Mouse (Mus musculus): ENCODE measurements around the gene Ccdc47. TPM values are rescaled to one million over a fixed set of nuclear protein-coding genes. Genes with fewer than 3 reads are reported as not detected.

Gene Ccdc47
- polyA plus RNA-seq, 1 experiment = 16.9 TPM

GRCm38 (mm10) chr11:106179711-106180448 lies 36.3 kb downstream of the Ccdc47 start:
- H3K36me3 ChIP-seq (ENCODE audit: control insufficient read depth, insufficient read depth, low read length) = no peaks in the 10 kb centered on the region
- H3K27me3 ChIP-seq (ENCODE audit: control insufficient read depth, insufficient read depth, low read length) = no peaks in the 10 kb centered on the region
- DNase-seq = no peak
- H3K4me3 ChIP-seq (ENCODE audit: control insufficient read depth, insufficient read depth, low read length) = no peak overlapping the region
- no peak overlapping the region for H3K27ac ChIP-seq (ENCODE audit: control insufficient read depth, insufficient read depth, low read length)
- no peak for TF ChIP-seq CTCF (IDR thresholded peaks at IDR 0.05; ENCODE audit: borderline replicate concordance, control insufficient read depth, extremely low read depth, insufficient read depth, low read length, poor library complexity)
- no peak for TF ChIP-seq POLR2A (IDR thresholded peaks at IDR 0.05; ENCODE audit: control insufficient read depth, extremely low read depth, insufficient read depth, low read length, poor library complexity)
- 88% methylated on average over 7 of the region's 7 CpGs for WGBS
- no peaks in the 10 kb centered on the region for H3K4me1 ChIP-seq (replicated peaks; ENCODE audit: control insufficient read depth, insufficient read depth, low read length)

- TF ChIP-seq CTCF (IDR thresholded peaks at IDR 0.05; ENCODE audit: borderline replicate concordance, control insufficient read depth, extremely low read depth, insufficient read depth, low read length, poor library complexity) = no peak
- no peak for TF ChIP-seq POLR2A (IDR thresholded peaks at IDR 0.05; ENCODE audit: control insufficient read depth, extremely low read depth, insufficient read depth, low read length, poor library complexity)
- DNase-seq = no peak
- Histone ChIP-seq H3K4me3 (ENCODE audit: control insufficient read depth, insufficient read depth, low read length) (no peak overlapping the region), H3K36me3 (ENCODE audit: control insufficient read depth, insufficient read depth, low read length) (no peaks in the 10 kb centered on the region), H3K27ac (ENCODE audit: control insufficient read depth, insufficient read depth, low read length) (no peak overlapping the region), H3K4me1 (replicated peaks; ENCODE audit: control insufficient read depth, insufficient read depth, low read length) (no peaks in the 10 kb centered on the region), H3K27me3 (ENCODE audit: control insufficient read depth, insufficient read depth, low read length) (no peaks in the 10 kb centered on the region)
- WGBS = 80% methylated on average over 5 of the region's 5 CpGs
Measured at GRCm38 (mm10) chr11:106178036-106178782, 37.9 kb downstream of the Ccdc47 start.

GRCm38 (mm10) chr11:106176372-106176771 lies 39.8 kb downstream of the Ccdc47 start:
- H3K4me3 ChIP-seq (ENCODE audit: control insufficient read depth, insufficient read depth, low read length) = no peak overlapping the region
- TF ChIP-seq POLR2A (IDR thresholded peaks at IDR 0.05; ENCODE audit: control insufficient read depth, extremely low read depth, insufficient read depth, low read length, poor library complexity) (no peak), CTCF (IDR thresholded peaks at IDR 0.05; ENCODE audit: borderline replicate concordance, control insufficient read depth, extremely low read depth, insufficient read depth, low read length, poor library complexity) (no peak)
- 95% methylated on average over 5 of the region's 5 CpGs for WGBS
- no peak for DNase-seq
- no peaks in the 10 kb centered on the region for H3K4me1 ChIP-seq (replicated peaks; ENCODE audit: control insufficient read depth, insufficient read depth, low read length)
- no peak overlapping the region for H3K27ac ChIP-seq (ENCODE audit: control insufficient read depth, insufficient read depth, low read length)
- no peaks in the 10 kb centered on the region for H3K27me3 ChIP-seq (ENCODE audit: control insufficient read depth, insufficient read depth, low read length)
- no peaks in the 10 kb centered on the region for H3K36me3 ChIP-seq (ENCODE audit: control insufficient read depth, insufficient read depth, low read length)

- WGBS = 85% methylated on average over 3 of the region's 3 CpGs
- Histone ChIP-seq H3K36me3 (ENCODE audit: control insufficient read depth, insufficient read depth, low read length) (no peaks in the 10 kb centered on the region), H3K27ac (ENCODE audit: control insufficient read depth, insufficient read depth, low read length) (no peak overlapping the region), H3K4me1 (replicated peaks; ENCODE audit: control insufficient read depth, insufficient read depth, low read length) (peaks cover 3% of the 10 kb centered on the region), H3K27me3 (ENCODE audit: control insufficient read depth, insufficient read depth, low read length) (no peaks in the 10 kb centered on the region), H3K4me3 (ENCODE audit: control insufficient read depth, insufficient read depth, low read length) (no peak overlapping the region)
- TF ChIP-seq CTCF (IDR thresholded peaks at IDR 0.05; ENCODE audit: borderline replicate concordance, control insufficient read depth, extremely low read depth, insufficient read depth, low read length, poor library complexity) = no peak
- no peak for TF ChIP-seq POLR2A (IDR thresholded peaks at IDR 0.05; ENCODE audit: control insufficient read depth, extremely low read depth, insufficient read depth, low read length, poor library complexity)
- DNase-seq = no peak
Measured at GRCm38 (mm10) chr11:106175081-106175480, 41.1 kb downstream of the Ccdc47 start.

- 93% methylated on average over 5 of the region's 5 CpGs for WGBS
- Histone ChIP-seq H3K4me3 (ENCODE audit: control insufficient read depth, insufficient read depth, low read length) (no peak overlapping the region), H3K4me1 (replicated peaks; ENCODE audit: control insufficient read depth, insufficient read depth, low read length) (peaks cover 3% of the 10 kb centered on the region), H3K27ac (ENCODE audit: control insufficient read depth, insufficient read depth, low read length) (no peak overlapping the region), H3K27me3 (ENCODE audit: control insufficient read depth, insufficient read depth, low read length) (no peaks in the 10 kb centered on the region), H3K36me3 (ENCODE audit: control insufficient read depth, insufficient read depth, low read length) (no peaks in the 10 kb centered on the region)
- DNase-seq = no peak
- TF ChIP-seq POLR2A (IDR thresholded peaks at IDR 0.05; ENCODE audit: control insufficient read depth, extremely low read depth, insufficient read depth, low read length, poor library complexity) (no peak), CTCF (IDR thresholded peaks at IDR 0.05; ENCODE audit: borderline replicate concordance, control insufficient read depth, extremely low read depth, insufficient read depth, low read length, poor library complexity) (no peak)
Measured at GRCm38 (mm10) chr11:106174372-106174771, 41.8 kb downstream of the Ccdc47 start.

- no peaks in the 10 kb centered on the region for H3K36me3 ChIP-seq (ENCODE audit: control insufficient read depth, insufficient read depth, low read length)
- no peaks in the 10 kb centered on the region for H3K27me3 ChIP-seq (ENCODE audit: control insufficient read depth, insufficient read depth, low read length)
- H3K4me3 ChIP-seq (ENCODE audit: control insufficient read depth, insufficient read depth, low read length) = no peak overlapping the region
- DNase-seq = no peak
- peaks cover 5% of the 10 kb centered on the region for H3K4me1 ChIP-seq (replicated peaks; ENCODE audit: control insufficient read depth, insufficient read depth, low read length)
- H3K27ac ChIP-seq (ENCODE audit: control insufficient read depth, insufficient read depth, low read length) = no peak overlapping the region
- TF ChIP-seq POLR2A (IDR thresholded peaks at IDR 0.05; ENCODE audit: control insufficient read depth, extremely low read depth, insufficient read depth, low read length, poor library complexity) = no peak
- TF ChIP-seq CTCF (IDR thresholded peaks at IDR 0.05; ENCODE audit: borderline replicate concordance, control insufficient read depth, extremely low read depth, insufficient read depth, low read length, poor library complexity) = no peak
- WGBS = 82% methylated on average over 2 of the region's 2 CpGs
Measured at GRCm38 (mm10) chr11:106173228-106173627, 42.9 kb downstream of the Ccdc47 start.
